Mouse (Mus musculus) large intestine, adult 2 months (tissue): ENCODE measurements around the gene Trpv6. TPM values are rescaled to one million over a fixed set of nuclear protein-coding genes. Genes with fewer than 3 reads are reported as not detected.

Experiments used
- DNase-seq: peaks from one replicate; pipeline ENCODE4 v3.0.0-alpha.2; 2012; ENCODE audit warnings: low read depth, low spot score
- WGBS: fragments of 180-500 bp; shearing (Covaris S2); methylation state at CpG from one replicate; pipeline ENCODE4 v1.1.7; 2018; 5-methylcytosine and 5-hydroxymethylcytosine counted together
- polyA plus RNA-seq: library from polyadenylated mRNA; depleted of rRNA; stranded (reverse); fragments of >200 nt; gene quantifications from 2 replicates; pipeline ENCODE4 v1.2.3, GENCODE M21; 2012; rRNA removed

Trpv6 gene
- 0.06 TPM in 1 of 2 replicates, not detected in the other for polyA plus RNA-seq

GRCm38 (mm10) chr6:41636178-41636577 lies at the start of gene Trpv6:
Trpv6 (minus strand) TSS chr6:41636405.
- no peak for DNase-seq
- 16% methylated on average over 5 of the region's 5 CpGs for WGBS

GRCm38 (mm10) chr6:41685596-41685995 lies 49.4 kb upstream of the Trpv6 start:
- no peak for DNase-seq
- whole genome bisulfite sequencing: 37% methylated on average over 3 of the region's 3 CpGs

- no peak for DNase-seq
- 69% methylated on average over 5 of the region's 5 CpGs for WGBS
These were observed 48.7 kb upstream of the Trpv6 start for GRCm38 (mm10) chr6:41684911-41685310.

DNA sequence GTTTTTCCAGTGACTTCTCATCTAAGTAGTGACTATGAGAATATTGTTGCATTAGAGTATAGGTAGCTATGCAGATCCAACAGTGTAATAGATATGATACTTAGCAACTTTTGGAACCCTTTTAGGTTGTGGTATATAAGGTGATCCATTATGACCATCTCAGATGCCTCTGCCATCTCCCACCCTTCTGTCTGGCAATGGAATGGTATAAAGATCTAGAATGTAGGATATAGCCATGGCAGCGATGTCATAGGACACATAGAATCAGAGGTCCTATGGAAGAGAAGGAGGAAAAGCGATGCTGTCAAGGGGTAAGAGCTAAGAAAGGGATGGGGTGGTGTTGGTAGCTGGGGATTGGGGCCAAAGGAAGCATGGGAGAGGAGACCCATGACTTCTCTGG lies 47.9 kb upstream of the Trpv6 start, which contains the start of gene Llcfc1:
Gene Llcfc1, plus strand, starts transcription at position 301 of the 400 bp plus-strand sequence.
- no peak for DNase-seq
- WGBS: 94% methylated on average over 2 of the region's 2 CpGs

DNA sequence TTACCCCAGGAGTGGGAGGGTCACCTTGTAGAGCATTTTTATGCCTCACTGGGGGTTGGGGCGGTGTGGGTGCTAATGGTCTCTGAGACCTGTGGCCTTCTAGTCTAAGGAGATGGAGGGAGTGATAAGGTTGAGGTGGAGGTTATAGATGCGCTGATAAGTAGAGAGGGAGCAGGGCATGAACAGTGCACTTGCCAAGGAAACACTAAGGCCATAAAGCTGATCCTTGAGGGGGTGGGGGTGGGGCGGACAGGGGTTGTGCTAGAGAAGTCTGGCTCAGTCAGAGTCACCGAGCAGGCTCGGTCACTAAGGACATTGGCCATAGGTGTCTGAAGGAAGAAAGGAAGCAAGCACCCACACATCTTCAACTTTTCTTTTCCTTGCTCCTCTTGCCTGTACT lies 45.5 kb upstream of the Trpv6 start:
- DNase-seq: no peak
- WGBS: 33% methylated on average over 5 of the region's 5 CpGs

DNA sequence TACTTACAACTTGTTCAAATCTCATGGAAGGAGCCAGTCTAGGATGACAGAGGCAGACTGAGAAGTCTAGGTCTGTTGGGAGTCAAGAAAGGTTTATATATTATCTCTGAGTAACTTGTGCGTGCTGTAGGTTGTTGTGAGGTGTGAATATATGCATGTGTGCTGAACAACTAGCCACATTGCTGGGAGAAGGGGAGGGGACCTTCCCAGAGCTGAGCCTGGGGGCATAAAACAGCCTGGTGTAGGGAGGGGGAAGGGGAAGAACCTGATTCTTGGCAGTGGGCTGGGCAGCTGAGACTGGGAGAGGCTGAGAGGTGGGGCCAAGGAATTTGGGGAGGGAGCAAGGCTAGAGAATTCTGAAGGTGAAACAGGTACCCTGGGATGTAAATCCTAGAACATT lies 44.5 kb upstream of the Trpv6 start, which contains the start of gene Trpv5:
Gene Trpv5, minus strand, starts transcription at position 101 of the 400 bp plus-strand sequence.
- DNase-seq: no peak
- 62% methylated on average over 1 of the region's 1 CpGs for WGBS

DNA sequence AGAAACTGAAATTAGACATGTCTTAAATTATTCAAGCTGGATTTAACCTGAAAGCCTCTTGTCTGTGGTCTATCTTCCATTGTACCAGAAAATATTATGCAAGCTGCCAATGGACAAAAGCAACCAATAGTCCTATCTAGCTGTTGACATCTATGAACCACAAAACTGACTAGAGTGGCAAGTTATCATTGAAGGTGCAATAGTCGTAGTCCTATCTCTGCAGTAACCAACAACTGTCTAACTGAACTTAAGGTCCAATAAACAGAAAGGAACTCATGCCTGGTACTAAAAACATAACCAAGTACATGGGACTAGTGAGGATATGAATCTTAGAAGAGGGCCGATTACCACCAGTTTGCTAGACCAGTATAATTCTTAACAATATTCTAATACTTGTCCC lies 40.3 kb upstream of the Trpv6 start:
- WGBS: 90% methylated on average over 2 of the region's 2 CpGs
- DNase-seq: no peak

DNA sequence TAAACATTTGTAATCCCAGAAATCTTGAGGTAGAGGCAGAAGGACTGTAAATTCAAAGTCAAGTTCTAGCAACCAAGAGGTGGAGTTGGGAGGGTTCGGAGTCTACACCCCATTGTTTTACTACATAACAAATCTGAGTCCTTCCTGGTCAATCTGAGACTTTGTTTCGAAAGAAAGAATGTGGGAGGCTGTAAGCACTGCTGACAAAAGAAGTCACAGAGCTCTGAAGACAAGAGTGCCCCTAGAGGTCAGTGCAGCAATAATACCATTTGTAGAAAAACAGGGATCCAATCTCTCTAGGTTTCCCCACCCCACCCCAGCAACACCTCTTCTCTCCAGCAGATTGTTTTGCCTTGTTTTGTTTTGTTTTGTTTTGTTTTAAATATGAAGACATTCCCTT lies 26.1 kb upstream of the Trpv6 start:
- no peak for DNase-seq
- 18% methylated on average over 2 of the region's 2 CpGs for WGBS

GRCm38 (mm10) chr6:41658487-41658886 lies 22.3 kb upstream of the Trpv6 start:
- WGBS: 66% methylated on average over 1 of the region's 1 CpGs

DNA sequence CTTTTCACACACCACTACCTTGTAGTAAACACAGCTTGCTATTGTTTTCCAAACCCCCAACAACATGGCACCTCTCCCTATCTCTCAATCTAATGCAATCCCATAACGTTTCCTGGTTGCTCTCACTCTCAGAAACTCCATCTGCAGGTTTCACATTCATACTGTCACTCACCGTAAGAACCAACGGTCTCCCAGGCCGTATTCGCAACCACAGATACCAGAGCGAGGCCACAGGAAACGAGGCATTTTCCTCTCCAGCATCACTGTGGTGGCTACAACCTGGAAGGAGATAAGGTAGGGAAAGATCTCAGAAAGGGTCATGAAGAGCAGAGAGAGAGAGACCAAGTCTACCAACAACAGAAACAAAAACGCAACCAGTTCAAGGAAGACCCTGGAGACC lies 18.4 kb upstream of the Trpv6 start:
- WGBS: 76% methylated on average over 8 of the region's 8 CpGs
- DNase-seq: no peak

More at GRCm38 (mm10) chr6:41658487-41658886, 22.3 kb upstream of the Trpv6 start:
- no peak for DNase-seq

- no peak for DNase-seq
- WGBS: 86% methylated on average over 5 of the region's 5 CpGs
These were observed 17.0 kb upstream of the Trpv6 start for GRCm38 (mm10) chr6:41653173-41653572.

- no peak for DNase-seq
These were observed 10.5 kb upstream of the Trpv6 start for GRCm38 (mm10) chr6:41646672-41647071.

GRCm38 (mm10) chr6:41646220-41646619 lies 10.0 kb upstream of the Trpv6 start:
- 89% methylated on average over 3 of the region's 3 CpGs for WGBS
- DNase-seq: no peak

GRCm38 (mm10) chr6:41643227-41643626 lies 7.0 kb upstream of the Trpv6 start:
- WGBS: 37% methylated on average over 3 of the region's 3 CpGs
- DNase-seq: no peak

DNA sequence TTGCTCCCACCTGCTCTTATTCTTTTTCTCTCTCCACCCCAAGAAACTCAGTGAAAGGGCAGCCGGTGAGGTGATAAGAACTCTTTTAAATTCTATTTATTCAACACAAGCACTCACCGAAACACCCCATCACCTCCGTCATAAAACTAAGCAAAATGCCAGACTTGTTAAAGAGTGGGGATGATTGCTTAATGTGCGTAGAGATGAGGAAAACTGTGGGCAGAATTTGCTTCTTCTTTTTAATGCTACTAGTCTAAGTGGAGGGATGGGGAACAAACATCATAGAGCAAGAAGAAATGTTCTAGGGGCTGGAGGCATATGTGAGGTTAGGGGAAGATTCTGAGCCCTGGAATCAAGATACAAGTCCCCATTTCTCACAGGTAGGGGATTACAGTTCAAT lies 6.6 kb upstream of the Trpv6 start:
- DNase-seq: no peak
- WGBS: 32% methylated on average over 4 of the region's 4 CpGs

DNA sequence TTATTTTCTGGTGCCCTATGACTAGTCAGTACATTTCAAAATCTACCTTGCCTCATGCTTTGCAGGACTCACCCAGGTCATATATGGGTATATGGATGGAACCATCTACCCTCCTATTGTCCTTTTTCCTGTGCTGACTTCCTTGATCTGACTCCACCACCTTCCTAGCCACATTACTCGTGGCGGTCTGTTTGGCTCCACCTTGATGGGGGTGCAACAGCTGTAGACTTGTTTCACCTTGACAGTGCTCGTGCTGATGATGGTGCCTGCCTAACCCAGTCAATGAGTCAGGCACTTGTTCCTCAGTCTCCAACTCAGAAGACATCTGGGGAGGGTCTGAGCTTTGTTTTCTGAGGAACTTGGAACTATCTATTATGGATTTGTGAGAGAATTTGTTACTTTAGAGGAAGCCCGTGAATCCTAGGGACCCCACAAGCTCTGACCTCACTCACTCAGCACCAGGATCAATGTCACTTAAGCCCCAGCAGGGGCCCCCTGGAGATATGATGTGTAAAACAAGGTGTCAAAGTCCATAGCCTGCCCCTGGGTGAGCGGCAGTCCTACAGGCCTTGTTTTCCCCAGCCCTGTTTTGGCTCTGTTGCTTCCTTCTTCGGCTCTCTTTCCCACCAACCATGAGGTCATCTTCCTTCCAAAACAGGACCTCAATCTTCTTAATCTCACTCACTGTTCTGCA lies 5.1 kb upstream of the Trpv6 start:
- WGBS: 54% methylated on average over 6 of the region's 6 CpGs

DNA sequence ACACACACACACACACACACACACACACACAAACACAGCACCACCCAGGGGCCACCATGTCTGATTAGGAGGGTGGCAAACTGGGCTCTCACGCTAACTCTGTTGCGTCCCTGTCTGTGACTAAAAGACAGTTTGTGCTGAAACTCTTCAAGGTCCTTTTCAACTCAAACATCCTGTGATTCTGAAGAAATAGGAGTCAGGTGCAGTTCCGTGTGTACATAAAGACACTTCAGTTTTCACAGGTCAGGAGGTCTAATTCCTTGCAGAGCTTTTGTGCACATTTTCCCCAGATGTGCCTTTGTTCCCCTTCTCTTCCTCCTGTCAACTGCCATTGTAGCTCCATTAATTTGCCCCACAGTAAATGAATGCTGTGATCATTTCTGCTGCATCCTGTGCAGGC lies 4.2 kb upstream of the Trpv6 start:
- WGBS: 73% methylated on average over 3 of the region's 3 CpGs
- DNase-seq: no peak

More for the DNA sequence above, 5.1 kb upstream of the Trpv6 start:
- no peak for DNase-seq

- no peak for DNase-seq
- 57% methylated on average over 6 of the region's 6 CpGs for WGBS
These were observed 1.8 kb upstream of the Trpv6 start for GRCm38 (mm10) chr6:41637927-41638506.

DNA sequence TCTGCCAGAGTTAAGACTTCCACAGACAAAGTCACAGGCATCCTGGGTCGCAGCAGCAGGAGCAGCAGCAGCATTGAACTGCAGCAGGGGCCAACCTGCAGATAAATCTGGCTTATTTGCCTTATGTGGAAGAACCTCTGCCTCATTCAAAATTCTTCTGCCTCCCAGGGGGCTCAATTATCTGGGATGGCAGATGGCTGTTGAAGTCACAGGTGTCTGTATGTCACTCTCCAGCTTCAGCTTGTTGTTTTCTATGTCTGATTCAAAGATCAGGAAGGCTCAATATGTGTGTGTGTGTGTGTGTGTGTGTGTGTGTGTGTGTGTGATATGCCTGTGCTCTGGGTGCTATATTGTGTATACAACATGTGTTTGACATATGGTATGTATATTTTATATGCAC lies 1.2 kb upstream of the Trpv6 start:
- WGBS: 63% methylated on average over 1 of the region's 1 CpGs
- DNase-seq: no peak

DNA sequence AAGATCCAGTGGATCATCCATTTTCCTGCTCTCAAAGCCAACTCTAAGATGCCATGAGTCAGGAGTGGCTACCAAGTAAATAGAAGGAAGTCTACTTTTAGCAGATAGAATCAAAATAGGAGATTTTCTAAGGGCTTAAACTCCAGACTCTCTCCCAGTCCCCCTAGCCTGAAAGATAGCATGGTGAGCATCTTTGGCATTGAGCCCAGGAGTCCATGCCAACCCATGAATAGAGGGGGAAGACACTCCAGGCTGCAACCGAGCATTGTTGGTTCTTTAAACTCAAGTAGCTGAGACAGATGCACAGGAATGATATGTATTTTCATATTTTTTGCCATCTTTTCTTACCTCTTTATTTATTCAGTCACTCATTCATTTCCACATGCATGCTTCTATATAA lies 994 bp downstream of the Trpv6 start:
- 45% methylated on average over 1 of the region's 1 CpGs for WGBS
- no peak for DNase-seq

GRCm38 (mm10) chr6:41631549-41631948 lies 4.7 kb downstream of the Trpv6 start:
- no peak for DNase-seq
- WGBS: 75% methylated on average over 4 of the region's 4 CpGs
